Mouse (Mus musculus): ENCODE results near the gene Cyp3a25. TPM values are rescaled to one million over a fixed set of nuclear protein-coding genes. Genes with fewer than 3 reads are reported as not detected.
"Not testable (repeated sequence)": the region's sequence is repeated elsewhere in the genome, so short reads cannot be mapped to it uniquely, and the experiment has no call there.

The Cyp3a25 gene
- not detected for total RNA-seq (2018; cell fraction: chromatin; rRNA removed)
- total RNA-seq (2018; cell fraction: cytosol; rRNA removed), result not detected
- not detected for total RNA-seq (2018; cell fraction: nucleus; rRNA removed)
- polyA plus RNA-seq (2018), result not detected in 3 replicates

DNA sequence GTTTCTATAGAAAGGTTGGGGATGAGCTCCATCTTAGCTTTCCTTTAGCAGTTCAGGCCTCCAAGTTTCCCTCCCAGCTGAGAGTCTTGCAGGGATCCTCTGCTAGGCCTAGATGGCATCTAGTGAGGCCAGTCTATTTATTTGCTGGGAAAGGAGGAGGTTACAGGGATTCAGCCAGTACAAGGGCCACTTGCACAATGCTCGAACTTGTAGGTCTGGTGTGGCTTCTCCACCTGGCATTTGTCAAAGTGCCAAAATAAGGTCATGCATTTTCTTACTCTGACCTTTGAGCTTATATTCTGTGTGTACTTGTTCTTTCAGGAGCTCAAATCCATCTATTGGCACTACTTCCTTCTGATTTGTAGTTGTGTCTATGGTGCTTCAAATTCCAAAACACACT lies at the start of gene Cyp3a25:
Gene Cyp3a25 (minus strand): TSS at position 110 of the 400 bp plus-strand sequence.
- H3K79me2 ChIP-seq (ENCODE audit: inconsistent target); H3K4me3 ChIP-seq (ENCODE audit: inconsistent target); H3K27ac ChIP-seq; H3K36me3 ChIP-seq (ENCODE audit: inconsistent target): not testable (repeated sequence)
- 73% methylated on average over 1 of the region's 1 CpGs for WGBS (ENCODE audit: missing documents)

DNA sequence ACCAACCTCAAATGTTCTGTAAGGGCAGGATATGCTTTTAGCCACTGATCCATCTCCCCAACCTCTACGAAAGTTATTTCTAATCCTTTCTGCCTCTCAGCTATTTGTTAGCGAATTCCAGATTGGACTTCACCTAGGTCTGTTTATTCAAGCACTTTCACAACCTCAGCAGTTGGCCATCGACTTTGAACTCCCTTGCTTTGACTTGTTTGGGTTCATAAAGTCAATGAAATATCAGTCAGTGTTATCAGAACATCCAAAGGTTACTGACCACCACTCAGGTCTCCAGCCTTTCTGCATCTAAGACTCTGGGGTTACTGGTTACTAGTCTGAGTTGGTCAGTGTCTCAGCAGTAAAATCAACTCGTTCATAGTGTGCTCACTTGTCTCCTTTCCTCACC lies 11.7 kb upstream of the Cyp3a25 start:
- Histone ChIP-seq H3K36me3 (ENCODE audit: inconsistent target) (no peaks in the 10 kb centered on the region), H3K79me2 (ENCODE audit: inconsistent target) (no peaks in the 10 kb centered on the region), H3K27ac (no peak overlapping the region), H3K4me3 (ENCODE audit: inconsistent target) (no peak overlapping the region)
- WGBS (ENCODE audit: missing documents), result 43% methylated on average over 4 of the region's 4 CpGs

DNA sequence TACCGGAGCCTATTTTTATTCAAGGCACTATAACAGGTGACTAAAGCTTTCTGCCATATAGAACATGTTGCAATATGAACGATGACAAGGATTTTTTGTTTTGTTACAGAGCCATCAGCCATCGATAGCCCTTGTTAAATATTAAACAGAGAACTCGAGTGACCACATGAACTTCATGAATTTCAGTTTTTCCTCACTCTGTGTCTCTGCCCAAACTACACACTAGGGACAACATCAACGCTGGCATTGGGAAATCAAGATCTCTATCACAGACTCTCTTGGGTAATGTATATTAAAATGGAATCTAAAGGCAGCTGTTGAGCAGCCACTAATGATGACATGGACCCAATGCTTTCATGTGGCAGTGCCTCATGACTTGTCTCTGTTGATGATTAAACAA lies 8.9 kb upstream of the Cyp3a25 start:
- Histone ChIP-seq H3K27ac (no peak overlapping the region), H3K4me3 (ENCODE audit: inconsistent target) (no peak overlapping the region), H3K36me3 (ENCODE audit: inconsistent target) (no peaks in the 10 kb centered on the region), H3K79me2 (ENCODE audit: inconsistent target) (no peaks in the 10 kb centered on the region)
- WGBS (ENCODE audit: missing documents), result 78% methylated on average over 5 of the region's 5 CpGs

DNA sequence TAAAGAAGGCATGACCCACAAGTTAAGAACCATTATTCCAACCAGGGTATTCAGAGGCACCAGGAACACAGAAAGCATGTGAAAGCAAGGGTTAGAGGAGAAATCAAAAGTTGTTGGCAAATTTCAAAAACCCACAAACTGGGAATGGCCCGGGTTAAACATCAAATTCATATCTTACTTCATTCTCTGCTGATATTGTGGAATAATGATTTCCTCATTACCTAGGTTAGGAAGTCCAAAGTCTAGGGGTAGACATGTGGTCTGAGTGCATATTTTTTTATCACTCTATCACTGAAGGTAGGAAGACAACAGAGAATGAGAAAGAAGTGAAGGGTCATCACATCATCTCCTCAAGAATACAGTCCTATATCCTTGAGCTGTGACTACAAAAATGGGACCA lies 1.8 kb upstream of the Cyp3a25 start:
- no peaks in the 10 kb centered on the region for H3K79me2 ChIP-seq (ENCODE audit: inconsistent target)
- H3K27ac ChIP-seq, result no peak overlapping the region
- 82% methylated on average over 1 of the region's 1 CpGs for WGBS (ENCODE audit: missing documents)
- no peak overlapping the region for H3K4me3 ChIP-seq (ENCODE audit: inconsistent target)
- H3K36me3 ChIP-seq (ENCODE audit: inconsistent target), result no peaks in the 10 kb centered on the region

DNA sequence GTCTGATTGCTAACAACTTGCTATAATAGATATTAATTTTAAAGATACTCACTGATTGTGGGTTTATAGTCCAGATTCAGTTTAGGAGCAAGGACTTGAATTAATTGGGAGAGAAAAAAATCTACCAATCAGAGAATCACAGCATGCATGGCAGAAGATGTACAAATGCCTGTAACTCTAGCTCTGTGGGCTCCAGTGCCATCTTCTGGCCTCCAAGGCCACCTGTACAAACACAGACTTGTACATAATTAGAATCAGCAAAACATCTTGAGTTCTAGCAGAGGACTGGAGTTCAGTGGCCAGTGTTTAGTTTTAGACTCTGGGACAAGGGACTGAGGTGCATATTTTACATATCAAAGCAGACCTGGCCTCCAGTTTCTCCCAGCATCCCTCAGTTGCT lies 42.3 kb downstream of the Cyp3a25 start:
- no peaks in the 10 kb centered on the region for H3K36me3 ChIP-seq (ENCODE audit: inconsistent target)
- no peak overlapping the region for H3K4me3 ChIP-seq (ENCODE audit: inconsistent target)
- no peak overlapping the region for H3K27ac ChIP-seq
- H3K79me2 ChIP-seq (ENCODE audit: inconsistent target), result no peaks in the 10 kb centered on the region

Other genes with a start within 250 kb of the Cyp3a25 start
- not detected in 3 replicates for gene Cyp3a44, start 203.7 kb downstream of the Cyp3a25 start, polyA plus RNA-seq (2018)
- not detected in 3 replicates for gene Cyp3a11, start 129.7 kb downstream of the Cyp3a25 start, polyA plus RNA-seq (2018)
- not detected in 3 replicates for gene Cyp3a59, start 69.6 kb upstream of the Cyp3a25 start, polyA plus RNA-seq (2018)
- gene Gm5565, start 150.9 kb upstream of the Cyp3a25 start, polyA plus RNA-seq (2018), result not detected in 3 replicates
- not detected in 3 replicates for gene Gm6309, start 161.1 kb upstream of the Cyp3a25 start, polyA plus RNA-seq (2018)
- gene 1700001J03Rik, start 175.7 kb upstream of the Cyp3a25 start, polyA plus RNA-seq (2018), result 0.22 TPM in 1 of 3 replicates, not detected in the others
- 26.2 to 32.5 TPM (median 27.2 TPM) in 3 replicates for gene Rnf6, start 211.9 kb upstream of the Cyp3a25 start, polyA plus RNA-seq (2018)
- gene Cdk8, start 221.6 kb upstream of the Cyp3a25 start, polyA plus RNA-seq (2018), result 17.2 to 24.0 TPM (median 17.3 TPM) in 3 replicates